Mouse (Mus musculus) adrenal gland, postnatal 36 days (tissue): ENCODE measurements around the gene Cdsn. TPM values are rescaled to one million over a fixed set of nuclear protein-coding genes. Genes with fewer than 3 reads are reported as not detected.
"Not testable (repeated sequence)": the region's sequence is repeated elsewhere in the genome, so short reads cannot be mapped to it uniquely, and the experiment has no call there.

Experiments used
- DNase-seq, 2 experiments: peaks; one replicate each; pipeline ENCODE4 v3.0.0; 2021; ENCODE audit warnings: mixed read lengths in 1 of 2
- long read RNA-seq, 2 experiments: library from polyadenylated mRNA; stranded (forward); transcript quantifications; one replicate each; pipeline ENCODE4 v2.0.0; 2021; ENCODE audit warnings: borderline sequencing depth in 2 of 2
- total RNA-seq, 2 experiments: library from RNA; stranded (reverse); gene quantifications; 2 replicates each; pipeline ENCODE4 v1.2.3; 2021

Cdsn gene
- total RNA-seq = 1 to 10 TPM in 1 of 2 experiments, under 1 TPM in 1; 0.56 to 1.4 TPM
- long read RNA-seq, experiment 1, partial matches to known transcripts = 0 of 1 reads
- long read RNA-seq, experiment 1, other reads (novel, unspliced or antisense) = 0 of 1 reads
- long read RNA-seq, experiment 2 = 0 reads

DNA sequence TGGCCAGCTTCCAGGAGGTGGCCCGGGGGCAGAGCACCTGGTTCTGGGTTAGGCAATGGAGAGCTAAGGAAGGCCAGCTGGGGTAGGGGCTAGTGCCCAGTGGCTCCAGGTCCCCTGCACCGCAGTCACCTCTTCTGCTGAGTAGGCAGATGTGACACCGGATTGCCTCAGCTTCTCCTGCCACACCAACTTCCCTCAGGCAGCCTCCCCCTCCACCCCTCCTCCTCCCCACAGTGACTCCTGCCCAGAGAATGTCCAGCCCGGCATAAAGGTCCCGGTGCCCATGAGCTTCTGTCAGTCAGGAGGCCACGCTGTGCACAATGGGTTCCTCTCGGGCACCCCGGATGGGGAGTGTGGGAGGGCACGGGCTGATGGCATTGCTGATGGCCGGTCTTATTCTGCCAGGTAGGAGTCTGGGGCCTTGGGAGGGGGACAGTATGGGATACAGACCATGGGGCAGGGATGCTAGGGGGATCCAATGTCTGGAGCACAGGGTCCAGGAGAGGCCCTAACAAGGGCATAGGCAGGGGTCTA lies at the start of gene Cdsn:
Gene Cdsn (plus strand): TSS at position 248 of the 534 bp plus-strand sequence.
- peak; percentile 54 to 61 for DNase-seq

DNA sequence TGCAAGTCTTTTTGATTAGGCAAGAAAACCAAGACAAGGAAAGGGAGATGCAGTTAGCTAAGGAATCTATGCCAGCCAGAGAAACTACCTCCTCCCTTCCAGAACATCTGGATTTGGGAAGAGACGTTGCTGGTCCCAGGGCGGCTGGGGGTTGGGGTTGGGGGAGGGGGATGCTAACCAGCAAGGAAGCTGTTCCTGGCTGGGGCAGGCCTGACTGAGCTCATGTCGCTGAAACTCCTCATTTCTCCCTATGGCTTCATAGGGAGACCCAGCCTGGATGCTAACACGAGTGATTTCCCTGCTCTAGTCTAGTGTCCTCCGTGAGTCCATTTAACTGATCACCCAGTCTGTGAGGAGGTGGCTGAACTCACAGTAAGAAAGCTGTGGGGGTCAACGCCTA lies 49.7 kb upstream of the Cdsn start:
- DNase-seq = no peak

DNA sequence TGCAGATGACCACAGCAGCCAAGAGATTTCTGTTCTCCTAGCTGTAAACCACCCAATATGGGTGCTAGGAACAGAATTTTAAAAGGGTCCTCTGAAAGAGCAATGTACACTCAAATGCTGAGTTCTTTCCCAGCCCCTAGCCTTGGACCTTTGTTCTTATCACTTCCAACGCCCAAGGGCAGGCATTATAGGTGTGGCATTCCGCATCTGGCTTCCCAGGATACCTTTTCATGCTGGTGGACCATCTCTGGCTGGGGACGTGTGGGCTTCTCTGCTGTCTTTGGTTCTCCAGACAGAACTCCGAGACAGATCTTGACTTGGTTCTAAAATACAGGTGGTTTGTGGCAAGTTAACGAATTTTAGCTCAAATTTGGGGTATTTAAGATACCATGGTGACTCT lies 49.2 kb upstream of the Cdsn start:
- DNase-seq = no peak

DNA sequence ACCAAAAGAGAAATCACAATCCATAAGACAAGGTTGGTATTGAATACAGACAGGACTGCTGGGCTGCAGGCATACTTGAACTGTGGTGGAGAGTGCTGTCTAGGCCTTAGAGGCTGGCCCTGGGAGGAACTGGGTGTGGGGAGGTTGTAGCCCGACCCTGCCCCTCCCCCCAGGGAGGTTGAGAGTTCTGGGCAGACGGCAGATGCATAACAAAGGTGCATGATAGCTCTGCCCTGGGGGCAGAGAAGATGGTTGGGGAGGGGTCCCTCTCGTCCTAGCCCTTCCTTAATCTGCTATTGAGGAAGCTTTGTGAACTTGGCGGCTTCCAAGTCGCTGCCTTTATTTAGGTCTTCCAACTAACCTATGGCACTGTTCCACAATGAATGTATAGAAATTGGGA lies 48.1 kb upstream of the Cdsn start:
- DNase-seq = no peak

DNA sequence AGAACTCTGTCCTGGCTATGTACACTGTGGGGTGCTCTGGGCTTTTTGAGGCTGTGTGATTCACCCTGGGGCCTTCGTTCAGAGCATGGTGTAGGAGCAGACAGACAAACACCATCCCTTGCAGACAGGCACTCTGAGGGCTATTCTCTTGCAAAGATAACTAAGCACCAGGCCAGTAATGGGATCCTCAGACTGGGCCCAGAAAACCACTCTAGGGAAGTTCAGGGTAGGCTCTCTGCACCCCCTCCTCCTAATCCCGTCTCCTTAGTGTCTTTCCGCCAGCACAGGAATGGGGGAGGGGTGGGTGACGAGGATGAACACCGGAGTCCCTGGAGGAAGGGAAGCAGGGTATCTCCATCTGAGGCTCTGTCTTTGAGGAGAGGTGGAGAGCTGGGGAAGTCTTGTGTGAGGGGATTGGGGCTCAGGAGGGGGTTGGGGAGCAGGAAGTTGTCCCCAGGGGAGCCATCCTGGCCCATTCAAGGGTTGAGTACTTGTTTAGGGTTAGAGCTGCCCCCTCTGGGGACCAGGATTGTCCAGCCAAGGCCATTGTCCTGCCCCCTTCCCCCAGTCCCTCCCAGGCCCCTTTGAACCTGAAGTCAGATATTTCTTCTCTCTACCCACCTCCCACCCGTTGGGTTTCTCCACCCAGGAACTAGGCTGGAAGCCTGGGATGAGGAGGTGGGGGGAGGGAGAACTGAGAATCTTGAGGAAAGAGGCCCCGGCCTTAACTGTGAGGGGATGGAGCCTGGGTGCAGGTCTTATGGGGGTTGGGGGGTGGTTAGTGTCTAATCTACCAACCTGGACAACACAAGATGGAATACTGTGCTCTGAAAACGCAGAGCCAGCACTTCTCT lies 47.1 kb upstream of the Cdsn start:
- no peak for DNase-seq

DNA sequence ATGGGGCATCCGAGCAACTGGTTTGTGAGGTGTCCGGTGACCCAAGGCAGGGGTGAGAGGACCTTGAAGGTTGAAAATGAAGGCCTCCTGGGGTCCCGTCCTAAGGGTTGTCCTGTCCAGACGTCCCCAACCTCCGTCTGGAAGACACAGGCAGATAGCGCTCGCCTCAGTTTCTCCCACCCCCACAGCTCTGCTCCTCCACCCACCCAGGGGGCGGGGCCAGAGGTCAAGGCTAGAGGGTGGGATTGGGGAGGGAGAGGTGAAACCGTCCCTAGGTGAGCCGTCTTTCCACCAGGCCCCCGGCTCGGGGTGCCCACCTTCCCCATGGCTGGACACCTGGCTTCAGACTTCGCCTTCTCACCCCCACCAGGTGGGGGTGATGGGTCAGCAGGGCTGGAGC lies 46.2 kb upstream of the Cdsn start, which contains the start of gene Pou5f1:
Gene Pou5f1 (plus strand): TSS at position 243 of the 400 bp plus-strand sequence.
- DNase-seq = no peak

DNA sequence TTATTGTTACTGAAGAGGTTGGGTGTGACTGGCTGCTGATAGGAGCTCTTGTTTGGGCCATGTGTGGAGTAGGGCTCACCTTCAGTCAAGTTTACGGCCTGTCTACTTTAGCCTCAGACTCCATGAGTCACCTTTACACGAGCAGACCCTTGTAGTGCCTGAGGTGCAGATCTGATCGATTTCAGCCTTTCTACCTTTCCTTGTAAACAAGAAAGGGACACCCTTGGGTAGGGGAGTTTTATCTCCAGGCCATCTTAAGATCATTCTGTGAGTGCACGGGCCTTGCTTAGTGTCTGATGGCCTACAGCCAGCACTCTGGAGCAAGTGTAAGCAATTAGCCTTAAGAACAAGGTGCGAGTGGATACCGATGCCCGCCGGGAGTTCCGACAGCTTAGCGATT lies 45.0 kb upstream of the Cdsn start:
- no peak for DNase-seq

DNA sequence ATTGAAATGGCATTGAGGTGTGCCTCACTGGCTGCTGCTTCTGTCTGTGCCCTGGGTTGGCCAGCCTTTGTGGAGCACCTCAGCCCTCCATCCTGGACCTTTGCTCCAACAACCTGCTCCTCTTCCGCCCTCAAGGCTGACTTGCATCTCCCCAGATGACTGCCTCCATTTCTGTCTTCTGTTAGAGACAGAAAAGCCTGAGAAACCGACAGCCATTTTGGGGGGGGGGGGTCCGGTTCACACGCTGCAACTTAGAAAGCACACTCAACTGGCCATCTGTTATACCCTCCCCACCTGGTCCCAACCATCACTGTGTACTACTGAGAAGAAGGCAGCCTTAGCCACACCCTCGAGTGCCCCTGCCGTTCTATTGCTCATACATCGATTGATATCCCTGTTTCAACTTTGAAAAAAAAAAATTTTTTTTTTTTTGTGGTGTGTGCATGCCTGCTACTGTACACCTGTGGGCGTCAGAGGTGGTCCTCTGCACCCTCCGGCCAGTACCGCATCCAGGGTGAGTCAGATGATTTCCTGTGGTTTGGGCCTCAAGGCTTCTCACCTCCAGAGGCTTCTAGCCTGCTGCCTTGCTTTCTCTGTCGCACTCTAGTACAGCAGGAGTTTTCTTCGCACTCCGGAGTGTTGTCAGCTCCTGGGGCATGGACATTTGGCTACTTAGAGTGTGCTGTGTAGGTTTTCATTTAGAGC lies 44.2 kb upstream of the Cdsn start:
- no peak for DNase-seq

DNA sequence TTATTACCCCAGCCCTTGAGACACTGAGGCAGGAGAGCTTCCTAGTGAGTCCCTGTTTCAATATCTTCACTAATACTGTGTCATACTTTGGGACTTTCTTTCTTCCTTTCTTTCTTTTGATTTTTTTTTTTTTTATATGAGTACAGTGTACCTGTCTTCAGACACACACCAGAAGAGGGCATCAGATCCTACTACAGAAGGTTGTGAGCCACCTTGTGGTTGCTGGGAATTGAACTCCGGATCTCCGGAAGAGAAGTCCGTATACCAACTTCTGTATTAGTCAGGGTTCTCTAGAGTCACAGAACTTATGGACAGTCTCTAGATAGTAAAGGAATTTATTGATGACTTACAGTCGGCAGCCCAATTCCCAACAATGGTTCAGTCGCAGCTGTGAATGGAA lies 43.6 kb upstream of the Cdsn start:
- not testable (repeated sequence) for DNase-seq

DNA sequence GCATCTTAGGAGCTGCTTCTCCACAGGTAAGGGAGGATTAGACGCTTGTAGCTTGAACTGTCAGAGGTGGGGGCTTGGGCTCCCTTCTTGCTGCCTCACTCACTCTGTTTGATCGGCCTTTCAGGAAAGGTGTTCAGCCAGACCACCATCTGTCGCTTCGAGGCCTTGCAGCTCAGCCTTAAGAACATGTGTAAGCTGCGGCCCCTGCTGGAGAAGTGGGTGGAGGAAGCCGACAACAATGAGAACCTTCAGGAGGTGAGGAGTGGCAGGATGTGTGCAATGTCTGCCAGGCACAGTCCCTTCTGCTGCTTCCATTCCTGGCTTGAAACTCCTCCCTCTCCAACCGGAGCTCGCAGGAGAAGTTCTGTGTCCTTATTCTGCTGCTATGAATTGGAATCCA lies 42.6 kb upstream of the Cdsn start:
- no peak for DNase-seq

DNA sequence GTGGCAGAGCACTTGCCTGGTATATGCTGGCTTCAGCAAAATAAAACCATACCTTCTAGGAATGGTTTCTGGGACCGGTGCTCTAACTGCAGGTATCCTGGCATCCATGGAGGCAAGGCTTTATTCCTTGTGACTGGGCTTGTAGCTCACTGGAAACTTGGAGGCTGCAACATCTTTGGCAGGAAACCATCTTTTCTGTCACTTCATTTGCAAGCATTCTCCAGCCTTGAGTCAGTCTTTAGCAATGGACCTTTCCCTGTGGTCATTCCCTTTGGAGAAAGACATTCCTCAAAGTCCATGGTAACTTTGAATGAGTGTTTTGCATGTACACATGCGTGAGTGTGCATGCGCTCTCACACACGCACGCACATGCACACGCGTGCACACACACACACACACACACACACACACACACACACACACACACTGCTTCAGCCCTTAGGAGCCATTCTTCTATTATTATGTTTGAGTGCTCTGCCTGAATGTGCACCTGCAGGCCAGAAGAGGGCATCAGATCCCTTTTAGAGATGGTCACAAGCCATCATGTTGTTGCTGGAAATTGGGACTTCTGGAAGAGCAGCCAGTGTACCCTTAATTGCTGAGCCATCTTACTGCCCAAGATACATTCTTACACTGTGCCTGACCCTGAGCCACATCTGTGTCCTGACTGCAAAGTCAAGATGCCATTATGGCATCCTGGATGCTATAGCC lies 38.9 kb upstream of the Cdsn start:
- DNase-seq = no peak

DNA sequence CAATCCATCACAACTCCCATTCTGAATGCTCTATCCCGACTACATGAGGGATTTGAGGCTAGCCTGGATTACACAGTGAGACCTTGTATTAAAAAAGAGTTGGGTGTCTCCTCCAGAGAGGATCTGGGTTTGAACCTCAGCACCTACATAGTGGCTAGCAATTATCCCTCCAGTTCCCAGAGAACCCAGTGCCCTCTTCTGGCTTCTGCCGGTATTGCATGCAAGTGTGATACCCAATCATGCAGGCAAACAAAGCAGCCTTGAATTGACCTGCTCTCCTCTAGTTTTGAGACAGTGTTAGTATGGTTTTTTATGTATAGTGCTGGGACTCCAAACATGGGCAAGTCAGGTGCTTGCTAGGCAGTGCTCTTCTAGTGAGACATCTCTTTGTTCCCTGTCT lies 38.0 kb upstream of the Cdsn start:
- DNase-seq = peak; percentile 80 to 85

DNA sequence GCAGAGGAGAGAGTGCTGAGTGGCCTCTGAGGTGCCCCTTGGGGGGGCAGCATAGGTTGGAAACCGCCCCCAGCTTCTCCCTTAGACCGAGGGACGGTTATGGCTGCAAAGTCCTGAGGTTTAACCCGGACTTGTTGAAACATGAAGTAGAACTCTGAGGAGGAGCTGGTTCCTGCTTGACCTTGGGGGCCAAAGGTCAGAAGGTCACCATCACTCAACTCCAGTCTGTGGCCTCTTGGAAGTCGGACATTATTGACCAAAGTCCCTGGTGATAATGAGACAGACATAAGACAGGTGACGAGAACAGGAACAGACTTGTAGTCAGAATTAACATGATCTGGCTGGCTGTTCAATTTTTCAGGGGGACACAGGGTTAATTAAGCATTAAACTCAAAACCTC lies 37.2 kb upstream of the Cdsn start:
- DNase-seq = no peak

DNA sequence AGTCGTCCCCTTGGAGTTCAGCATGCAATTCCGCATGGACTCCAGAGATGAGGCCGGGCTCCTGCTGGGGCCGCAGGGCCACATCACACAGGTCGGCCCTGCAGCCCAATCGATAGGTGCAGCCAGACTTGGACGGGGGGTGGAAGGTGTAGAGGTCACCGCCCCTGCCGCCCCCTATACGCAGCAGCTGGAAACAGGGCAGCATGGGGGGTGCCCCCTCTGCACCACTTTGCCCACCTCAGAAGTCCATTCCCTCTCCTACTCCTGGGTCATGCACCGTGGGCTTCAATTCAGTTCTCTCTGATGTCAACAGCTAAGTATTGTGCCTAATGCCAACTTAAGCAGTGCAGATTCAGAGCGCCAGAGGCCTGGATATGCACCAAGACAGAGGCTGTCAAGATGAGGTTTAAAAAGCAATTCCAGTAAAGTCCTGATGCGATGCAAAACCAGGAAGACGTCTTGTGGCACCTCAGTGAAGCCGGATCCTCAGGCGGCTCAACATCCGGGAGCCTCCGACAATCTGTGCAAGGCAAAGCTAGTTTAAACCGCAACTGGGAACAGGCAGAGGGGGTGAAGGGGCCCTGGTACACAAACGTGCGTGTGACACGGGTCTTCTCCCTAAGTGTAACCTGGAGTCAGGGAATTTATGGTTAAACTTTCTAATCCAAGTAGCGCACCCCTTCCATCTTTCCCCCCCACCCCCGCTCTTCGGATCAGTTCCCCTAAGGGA lies 35.9 kb upstream of the Cdsn start:
- peak; percentile 22 to 25 for DNase-seq

DNA sequence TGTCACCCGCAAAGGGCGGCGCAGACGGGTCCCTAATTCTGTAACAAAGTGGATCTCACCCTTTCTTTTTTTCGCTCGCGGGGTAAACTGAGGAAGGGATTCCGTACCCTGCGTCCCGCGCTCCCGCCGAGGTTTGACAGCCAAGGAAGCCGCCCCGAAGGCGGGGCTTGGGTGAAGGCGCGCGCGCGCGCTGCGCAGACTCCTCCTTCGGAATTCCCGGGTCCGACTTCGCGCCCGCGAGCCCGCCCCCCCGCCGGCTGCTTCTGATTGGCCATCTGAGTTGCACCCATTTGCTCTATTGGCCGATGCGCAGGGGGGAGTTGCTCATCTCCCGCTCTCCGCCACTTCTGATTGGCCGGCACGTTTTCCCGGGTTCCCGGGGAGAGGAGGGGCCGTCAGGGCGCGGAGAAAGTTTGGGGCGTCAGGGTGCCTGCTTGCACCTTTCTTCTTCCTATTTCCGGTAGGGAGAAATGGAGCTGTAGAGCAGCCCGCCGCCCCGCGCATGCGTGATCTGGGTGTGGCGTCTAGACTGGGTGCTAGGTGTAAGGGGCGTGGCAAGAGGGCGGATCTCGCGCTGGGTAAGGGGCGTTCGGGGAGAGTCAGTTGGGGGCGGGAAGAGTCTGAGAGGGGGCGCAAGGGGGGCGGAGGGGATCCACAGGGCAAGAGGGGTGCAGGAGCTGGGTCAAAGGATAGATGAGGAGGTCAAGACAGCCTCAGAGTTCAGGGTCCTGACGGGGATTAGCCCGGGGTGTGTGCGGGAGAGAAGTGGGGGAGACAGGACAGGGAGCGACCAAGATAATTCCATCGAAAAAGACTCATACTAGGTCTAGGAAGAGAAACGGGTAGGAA lies 35.1 kb upstream of the Cdsn start, which contains the start of the genes Tcf19 and Cchcr1:
Gene Tcf19 (minus strand): TSS at position 173 of the 849 bp plus-strand sequence.
Gene Cchcr1 (plus strand): TSS at position 449 of the 849 bp plus-strand sequence.
- DNase-seq = peak; percentile 99

DNA sequence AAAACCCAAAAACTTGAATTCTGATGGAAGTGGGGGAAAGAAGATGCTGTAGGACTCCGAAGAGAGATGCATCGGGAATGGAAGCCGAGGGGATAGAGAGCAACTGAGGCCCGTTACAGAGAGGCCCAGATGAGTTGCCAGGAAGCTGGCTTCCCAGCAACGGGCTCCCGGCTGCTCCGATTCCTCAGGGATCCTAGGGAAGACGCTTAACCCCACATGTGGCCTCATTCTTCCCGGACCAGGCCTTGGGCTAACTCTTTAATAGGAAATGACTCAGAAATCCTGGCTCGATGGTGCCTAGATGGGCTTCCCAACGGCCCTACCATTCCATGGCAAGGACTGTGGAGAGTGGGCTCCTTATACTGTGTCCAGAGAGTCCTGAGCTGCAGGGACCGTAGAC lies 34.4 kb upstream of the Cdsn start:
- DNase-seq = peak; percentile 8 to 33

DNA sequence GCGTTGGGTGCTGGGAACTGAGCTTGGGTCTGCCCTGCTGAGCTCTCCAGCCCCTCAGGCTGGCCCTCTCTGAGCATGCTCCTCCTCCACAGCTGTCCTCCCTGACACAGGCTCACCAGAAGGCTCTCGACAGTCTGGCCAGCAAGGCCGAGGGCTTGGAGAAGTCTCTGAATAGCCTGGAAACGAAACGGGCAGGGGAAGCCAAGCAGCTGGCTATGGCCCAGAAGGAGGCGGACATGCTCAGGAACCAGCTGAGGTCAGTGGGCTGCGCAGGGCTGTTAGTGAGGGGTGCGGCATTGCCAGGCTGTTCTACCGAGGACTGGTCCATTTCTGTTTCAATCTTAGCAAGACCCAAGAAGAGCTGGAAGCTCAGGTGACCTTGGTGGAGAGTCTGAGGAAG lies 27.6 kb upstream of the Cdsn start:
- DNase-seq = no peak

DNA sequence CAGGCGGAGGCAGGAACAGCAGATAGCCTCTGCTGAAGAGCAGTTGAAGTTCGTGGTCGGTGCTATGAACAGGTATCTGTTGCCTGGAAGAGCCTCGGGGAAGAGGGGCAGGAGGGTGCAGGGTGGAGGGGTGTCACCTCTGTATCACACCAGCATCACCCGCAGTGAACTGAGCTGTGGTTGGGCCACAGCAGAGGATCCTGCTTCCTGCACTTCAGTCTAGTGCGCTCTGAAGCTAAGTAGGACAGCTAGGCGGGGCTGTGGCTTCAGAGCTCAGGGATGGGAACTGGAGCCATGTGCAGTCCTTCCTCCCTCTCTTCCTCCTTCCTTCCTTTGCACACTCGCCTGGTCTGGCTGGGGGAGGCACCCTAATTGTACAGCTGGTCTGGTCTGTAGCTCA lies 25.3 kb upstream of the Cdsn start:
- DNase-seq = no peak

DNA sequence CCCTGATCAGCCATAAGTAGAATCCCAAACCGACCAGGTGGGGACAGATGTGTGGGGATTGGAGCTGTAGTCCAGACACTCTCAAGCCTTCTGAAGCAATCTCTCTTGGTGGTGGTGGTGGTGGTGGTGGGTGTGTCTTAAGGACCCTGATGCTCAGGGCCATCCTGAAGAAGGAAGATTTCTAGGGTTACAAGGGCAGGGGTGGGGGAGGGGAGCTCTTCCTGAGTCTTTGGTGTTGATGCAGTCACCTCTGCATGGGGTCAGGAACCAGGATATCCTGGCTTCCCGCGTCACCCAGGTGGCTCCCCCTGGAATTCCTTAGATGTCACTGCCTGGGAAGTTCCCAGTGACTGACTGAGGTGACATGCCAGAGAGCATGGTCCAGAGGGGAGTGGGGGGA lies 19.6 kb upstream of the Cdsn start:
- no peak for DNase-seq

DNA sequence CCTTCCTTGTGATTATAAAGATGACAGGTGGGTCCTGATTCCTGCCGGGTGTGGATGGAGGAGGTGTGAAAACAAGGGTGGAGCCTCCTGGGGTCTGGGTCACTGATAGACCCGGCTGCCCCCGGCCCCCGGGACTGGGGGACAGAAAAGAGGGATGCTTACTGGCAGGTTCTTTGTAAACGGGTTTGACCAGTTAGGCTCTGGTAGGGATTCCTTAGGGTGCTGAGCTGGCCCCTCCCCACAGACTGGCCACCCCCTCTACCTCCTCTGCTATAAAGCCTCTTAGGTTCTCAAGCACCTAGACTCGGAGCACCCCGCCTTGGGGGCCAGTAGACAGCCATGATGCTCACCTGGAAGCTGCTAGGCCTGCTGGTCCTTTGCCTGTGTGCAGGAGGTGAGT lies 19.0 kb upstream of the Cdsn start, which contains the start of gene Psors1c2:
Gene Psors1c2 (plus strand): TSS at position 301 of the 400 bp plus-strand sequence.
- no peak for DNase-seq
